Mouse (Mus musculus) lung, adult 18-20 months (tissue): ENCODE measurements around the gene Rbck1.
A peak's percentile ranks its signal among the peaks of the same experiment; 100 is the strongest.
"Not testable (repeated sequence)": the region's sequence is repeated elsewhere in the genome, so short reads cannot be mapped to it uniquely, and the experiment has no call there.

Experiments
- DNase-seq, 2 experiments: peaks; one replicate each; pipeline ENCODE4 v3.0.0; 2022; ENCODE audit warnings: mixed read lengths in 2 of 2

Rbck1 gene

DNA sequence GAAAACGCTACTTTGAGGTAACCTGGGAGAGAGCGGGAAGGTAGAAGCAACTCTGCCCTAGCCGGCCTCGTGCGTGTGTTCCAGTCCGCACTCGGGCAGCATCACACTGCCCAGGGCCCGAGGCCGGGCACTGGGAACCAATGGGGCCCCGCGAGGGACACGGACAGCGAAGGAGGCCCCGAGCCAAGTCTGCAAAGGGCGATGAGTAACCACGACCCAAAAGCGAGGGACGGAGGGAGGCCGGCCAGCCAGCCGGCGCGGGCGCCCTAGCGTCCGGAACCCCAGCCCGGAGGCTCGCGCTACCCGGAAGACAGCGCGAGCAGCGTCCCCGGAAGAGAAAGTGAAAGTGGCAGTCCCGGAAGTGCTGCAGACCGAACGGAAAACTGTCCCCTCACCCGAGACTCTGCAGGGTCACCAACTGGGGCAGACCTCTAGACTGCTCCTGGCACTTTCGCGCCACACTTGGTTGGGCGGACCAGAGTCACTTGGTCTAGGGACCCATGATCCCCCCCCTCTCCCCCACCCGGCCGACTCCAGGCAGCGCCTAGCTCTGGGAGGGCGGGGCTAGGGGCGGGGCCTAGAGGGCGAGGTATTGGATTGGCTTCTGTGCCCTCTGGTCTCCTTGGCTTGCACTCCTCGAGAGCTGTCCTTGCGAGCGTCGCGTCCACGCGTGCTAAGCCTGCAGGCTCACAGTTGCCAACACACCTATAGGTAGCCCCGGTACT is at the start of gene Rbck1:
Gene Rbck1 (minus strand): TSS at position 553 of the 725 bp plus-strand sequence.
- peak; percentile 90 to 91 for DNase-seq

DNA sequence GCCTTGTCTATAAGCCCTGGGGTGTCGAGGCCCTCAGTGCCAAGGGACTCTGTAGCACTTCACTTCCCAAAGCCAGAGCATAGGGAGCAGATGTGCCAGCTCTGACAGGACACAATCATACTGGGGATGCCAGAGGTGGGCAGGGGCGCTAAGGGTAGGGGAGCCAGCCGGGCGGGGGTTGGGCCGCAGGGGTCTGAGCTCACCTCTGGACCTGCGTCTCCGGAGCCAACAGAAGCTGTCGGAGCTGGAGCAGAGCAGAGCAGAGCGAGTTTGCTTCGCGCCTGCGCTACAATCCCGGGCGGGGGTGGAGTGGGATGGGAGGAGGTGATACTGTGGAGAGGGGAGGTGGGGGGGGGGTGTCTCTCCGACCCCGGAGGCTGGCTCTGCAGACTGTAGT is 43.9 kb upstream of the Rbck1 start, which contains the start of gene Nrsn2:
Gene Nrsn2 (minus strand): TSS at position 294 of the 397 bp plus-strand sequence.
- no peak for DNase-seq

DNA sequence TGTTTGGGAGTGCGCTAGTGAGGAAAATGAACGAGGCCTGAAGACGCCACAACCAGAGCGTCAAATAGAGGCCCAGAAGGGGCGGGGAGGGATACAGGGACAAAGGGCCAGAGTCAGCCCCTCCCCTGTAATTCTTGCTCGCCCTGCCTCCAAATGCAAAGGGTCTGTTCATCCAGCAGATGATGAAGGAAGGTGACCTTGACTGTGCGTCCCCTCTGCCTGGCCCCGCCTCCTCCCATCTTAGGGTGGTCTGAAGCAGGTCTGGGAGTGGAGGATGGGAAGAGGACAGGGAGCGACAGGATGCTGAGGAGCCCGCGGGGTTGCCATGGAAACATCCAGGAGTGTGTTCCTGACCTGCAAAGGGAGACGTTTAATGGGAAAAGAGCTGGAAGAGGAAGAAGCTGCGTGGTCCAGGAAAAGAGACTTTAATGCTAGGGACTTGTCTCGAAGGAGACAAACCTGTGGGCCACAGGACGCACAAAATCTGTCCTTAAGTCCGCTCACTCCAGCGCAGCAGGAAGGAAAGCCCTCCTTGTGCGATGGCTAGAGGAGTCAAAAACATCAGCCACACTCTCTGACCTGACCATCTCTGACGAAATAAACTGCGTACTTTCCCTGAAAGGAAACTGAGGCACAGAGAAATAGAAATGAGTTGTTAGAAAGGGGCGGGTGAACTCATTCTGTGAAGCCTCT is 43.3 kb upstream of the Rbck1 start:
- DNase-seq = no peak

DNA sequence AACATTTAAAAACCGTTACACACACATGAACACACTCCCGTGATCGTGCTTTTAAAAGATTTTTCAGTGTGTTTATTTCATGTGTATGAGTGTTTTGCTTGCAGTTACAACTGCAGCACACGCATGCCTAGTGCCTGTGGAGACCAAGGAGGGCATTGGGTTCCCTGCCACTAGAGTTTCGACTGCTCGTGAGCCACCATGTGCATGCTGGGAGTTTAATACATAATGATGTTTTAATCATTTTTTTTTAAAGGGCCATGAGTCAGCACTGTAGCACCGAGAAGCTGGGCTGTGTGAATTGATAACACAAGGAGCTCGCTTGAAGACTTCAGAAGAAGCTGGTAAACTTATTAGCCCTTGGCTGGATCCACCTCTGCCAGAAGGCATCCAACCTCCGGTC is 41.1 kb upstream of the Rbck1 start:
- no peak for DNase-seq

GRCm38 (mm10) chr2:152372661-152373060 is 40.2 kb upstream of the Rbck1 start:
- DNase-seq = no peak

GRCm38 (mm10) chr2:152372104-152372503 is 39.7 kb upstream of the Rbck1 start:
- DNase-seq = no peak

DNA sequence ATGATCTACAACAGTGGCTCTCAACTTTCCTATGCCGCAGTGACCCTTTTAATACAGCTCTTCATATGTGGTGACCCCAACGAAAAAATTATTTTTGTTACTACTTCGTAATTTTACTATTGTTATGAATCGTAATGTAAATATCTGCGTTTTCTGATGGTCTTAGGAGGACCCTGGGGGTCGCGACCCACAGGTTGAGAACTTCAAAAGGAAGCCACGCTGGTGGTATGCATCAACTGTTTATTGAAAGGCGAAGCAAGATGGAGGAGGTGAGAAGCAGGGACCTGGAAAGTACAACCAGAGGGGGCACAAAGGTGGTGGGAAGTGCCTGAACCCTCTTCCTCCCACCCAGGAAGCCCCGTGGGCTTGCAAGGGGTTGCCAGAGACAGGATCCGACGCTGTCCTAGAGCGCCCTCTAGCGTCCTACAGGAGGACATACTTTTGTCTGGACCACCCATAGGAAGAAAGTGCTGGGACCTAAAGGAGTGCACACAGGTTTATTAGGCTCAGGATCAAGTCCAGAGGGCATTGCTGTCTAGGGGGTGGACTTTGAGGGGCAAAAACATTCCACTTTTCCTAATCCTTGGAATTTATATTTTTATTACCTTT is 36.2 kb upstream of the Rbck1 start:
- DNase-seq = peak; percentile 30 to 60

DNA sequence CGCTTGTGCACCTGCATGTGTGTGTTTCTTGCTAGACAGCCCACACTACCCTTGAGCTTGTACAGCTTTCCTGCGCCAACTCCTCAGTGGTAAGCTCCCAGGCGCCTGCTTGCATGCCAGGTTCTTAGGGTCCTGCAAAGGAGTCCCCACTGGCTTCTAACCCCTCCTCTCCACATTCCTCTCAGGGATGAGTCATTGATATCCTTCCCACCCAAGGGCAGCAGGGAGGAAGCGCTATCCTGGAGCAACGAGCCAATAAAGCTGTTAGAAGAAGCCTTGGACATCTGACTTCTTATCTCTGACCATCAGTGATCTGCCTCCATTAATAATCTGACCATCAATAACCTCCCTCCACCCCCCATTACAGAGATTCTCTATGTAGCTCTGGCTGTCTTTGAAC is 35.5 kb upstream of the Rbck1 start:
- no peak for DNase-seq

DNA sequence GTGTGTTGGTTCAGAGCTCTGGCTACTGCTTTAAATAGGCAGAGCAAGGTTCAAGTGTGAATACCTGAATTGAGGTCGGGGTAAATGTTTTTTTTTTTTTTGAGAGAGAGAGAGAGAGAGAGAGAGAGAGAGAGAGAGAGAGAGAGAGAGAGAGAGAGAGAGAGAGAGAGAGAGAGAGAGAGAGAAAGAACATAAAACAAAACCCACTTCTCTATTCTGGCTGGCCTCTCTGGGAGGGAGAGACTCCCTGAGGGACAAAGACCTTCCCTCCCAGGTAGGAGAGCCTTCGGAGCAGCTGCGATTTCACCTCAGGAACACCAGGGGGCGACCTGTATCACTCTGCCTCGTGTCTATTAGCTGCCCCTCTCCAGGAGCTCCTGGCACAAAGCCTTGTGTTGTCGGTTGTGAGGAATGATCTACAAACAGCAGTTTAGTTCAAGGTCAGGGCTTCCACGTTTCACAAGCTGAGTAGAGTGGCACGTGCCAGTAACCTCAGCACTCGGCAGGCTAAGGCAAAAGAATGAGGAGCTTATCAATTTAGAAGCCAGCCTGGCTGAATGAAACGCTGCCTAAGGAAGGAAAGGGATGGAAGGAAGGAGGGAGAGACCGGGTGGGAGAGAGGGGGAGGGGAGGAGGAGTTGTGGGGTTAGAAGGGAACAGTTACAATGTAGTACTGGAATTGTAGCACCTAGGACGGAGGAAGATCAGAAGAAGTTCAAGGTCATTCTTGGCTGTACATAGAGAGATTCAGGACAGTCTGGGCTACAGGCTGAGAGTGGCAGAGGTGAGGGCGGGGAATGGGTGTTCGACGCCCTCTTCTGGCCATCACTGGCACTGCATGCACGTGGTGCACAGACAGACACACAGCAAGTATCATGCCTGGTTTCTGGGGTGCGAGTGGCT is 31.0 kb upstream of the Rbck1 start:
- DNase-seq = peak; percentile 88 to 93

DNA sequence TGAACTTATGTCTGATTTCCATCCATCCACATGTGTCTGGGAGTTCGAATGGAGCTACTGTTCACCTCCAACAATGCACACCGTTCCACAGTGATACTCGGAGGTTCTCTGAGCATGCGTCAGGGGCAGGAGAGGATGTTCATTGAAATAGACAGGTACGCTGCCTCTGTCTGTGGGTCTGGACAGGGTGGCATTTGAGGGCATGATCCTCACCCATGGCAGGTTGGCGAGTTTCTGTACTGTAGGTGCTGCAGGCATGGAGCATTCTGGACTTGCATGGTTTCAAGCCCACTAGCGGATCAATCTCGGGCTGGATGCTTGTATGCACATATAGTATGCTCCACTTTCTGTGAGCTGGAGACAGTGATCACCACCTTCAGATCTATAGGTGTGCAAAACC is 28.7 kb upstream of the Rbck1 start:
- DNase-seq = no peak

DNA sequence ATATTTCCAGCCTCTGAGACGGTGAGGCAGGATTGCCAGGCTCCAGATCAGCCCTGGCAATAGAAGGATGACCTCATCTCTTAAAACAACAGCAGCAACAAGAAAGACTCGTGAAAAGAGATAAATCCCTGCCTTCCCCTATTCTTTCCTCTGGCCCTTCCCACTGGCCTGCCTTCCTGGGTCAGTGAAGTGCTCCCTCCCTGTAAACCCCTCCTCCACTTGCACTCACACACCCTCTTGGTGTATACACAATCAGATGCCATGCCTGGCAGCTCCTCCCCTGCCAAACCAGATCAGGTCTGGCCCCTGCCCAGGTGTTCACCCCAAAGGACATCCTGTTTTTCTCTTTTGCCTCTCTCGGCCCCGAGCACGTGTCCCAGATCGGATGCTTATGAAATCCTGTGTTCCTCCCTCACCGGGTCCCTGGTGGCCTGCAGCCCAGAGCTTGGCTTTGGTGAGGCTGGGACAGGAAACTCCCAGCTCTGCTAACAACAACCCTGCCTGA is 27.9 kb upstream of the Rbck1 start:
- peak; percentile 93 to 96 for DNase-seq

GRCm38 (mm10) chr2:152359616-152360015 is 27.2 kb upstream of the Rbck1 start:
- peak; percentile 25 to 46 for DNase-seq

- not testable (repeated sequence) for DNase-seq
Measured at GRCm38 (mm10) chr2:152358977-152359376, 26.5 kb upstream of the Rbck1 start.

GRCm38 (mm10) chr2:152357254-152357653 is 24.8 kb upstream of the Rbck1 start:
- no peak for DNase-seq

DNA sequence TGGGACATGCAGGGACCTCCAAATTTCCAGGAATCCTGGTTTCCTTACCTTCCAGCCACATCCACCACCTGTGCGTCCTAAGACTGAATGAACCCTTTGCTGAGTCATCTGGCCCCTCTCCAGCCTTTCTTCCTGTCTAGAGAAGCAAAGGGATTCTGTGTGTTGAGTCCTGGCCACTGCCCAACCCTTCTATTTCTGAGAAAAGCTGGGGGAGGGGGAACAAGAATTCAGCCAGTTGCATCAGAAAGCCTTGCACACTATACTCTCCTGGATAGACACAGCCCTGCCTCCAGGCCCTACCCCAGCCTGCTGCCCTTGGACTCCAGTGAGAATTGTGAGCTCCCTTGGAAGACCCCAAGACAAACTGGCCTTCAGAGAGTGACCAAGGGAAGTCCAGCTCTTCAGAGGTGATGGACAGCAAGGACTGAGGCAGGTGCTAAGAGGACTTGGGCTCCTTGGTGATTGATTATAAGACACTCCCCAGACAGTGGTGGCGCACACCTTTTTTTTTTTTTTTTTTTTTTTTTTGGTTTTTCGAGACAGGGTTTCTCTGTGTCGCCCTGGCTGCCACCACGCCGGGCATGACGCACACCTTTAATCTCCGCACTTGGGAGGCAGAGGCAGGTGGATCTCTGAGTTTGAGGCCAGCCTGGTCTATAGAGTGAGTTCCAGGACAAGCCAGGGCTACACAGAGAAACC is 17.5 kb upstream of the Rbck1 start:
- peak; percentile 69 to 84 for DNase-seq

- DNase-seq = no peak
Measured at GRCm38 (mm10) chr2:152349205-152349604, 16.8 kb upstream of the Rbck1 start.

GRCm38 (mm10) chr2:152347722-152348121 is 15.3 kb upstream of the Rbck1 start:
- DNase-seq = no peak

GRCm38 (mm10) chr2:152346776-152347465 is 14.5 kb upstream of the Rbck1 start:
- no peak for DNase-seq

GRCm38 (mm10) chr2:152345393-152345792 is 12.9 kb upstream of the Rbck1 start:
- DNase-seq = no peak

GRCm38 (mm10) chr2:152344909-152345308 is 12.5 kb upstream of the Rbck1 start:
- no peak for DNase-seq

DNA sequence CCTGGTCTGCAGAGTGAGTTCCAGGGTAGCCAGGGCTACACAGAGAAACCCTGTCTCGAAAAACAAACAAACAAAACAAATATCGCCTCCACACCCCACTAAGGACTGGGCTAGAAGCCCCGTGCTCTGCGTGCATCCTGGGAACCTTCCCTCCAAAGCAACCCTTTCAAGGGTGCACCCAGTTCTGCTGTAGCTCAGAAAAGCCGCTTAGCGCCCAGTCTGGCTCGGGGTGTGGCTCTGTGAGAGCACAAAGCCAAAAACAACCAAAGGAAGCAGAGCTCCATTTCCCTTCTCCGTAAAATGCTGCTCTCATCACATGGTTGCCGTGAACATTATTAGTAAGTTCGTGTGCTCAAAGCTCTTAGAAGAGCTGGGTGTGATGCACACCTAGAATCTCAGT is 11.9 kb upstream of the Rbck1 start:
- DNase-seq = peak; percentile 41 to 54
